Mouse (Mus musculus): ENCODE measurements around the gene Cavin1. TPM values are rescaled to one million over a fixed set of nuclear protein-coding genes. Genes with fewer than 3 reads are reported as not detected.

The Cavin1 gene
- polyA plus RNA-seq, 1 experiment from 2014 or later: 143 TPM

DNA sequence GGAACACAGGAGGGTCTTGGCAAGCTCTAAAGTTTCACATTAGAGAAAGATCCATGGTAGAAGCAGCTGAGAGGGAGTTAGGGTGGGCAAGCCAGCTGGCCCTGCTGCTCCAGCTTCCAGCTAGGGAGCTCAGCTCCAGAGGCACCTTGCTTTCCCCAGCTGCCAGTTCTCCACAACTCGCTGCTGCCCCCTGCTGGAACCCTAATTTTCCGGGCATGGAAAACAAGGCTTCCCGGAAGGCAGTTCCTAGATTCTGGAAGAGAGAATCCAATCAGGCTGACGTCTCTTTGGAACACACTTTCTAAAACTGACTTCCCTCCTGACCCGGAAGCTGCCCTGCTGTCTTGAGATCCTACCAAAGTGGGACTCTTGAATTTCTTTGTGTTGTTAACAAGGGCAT is 13.4 kb downstream of the Cavin1 start:
- no peak overlapping the region for H3K9ac ChIP-seq (ENCODE audit: low read depth, low read length)
- no peak overlapping the region for H3K27ac ChIP-seq
- peaks cover 6% of the 10 kb centered on the region; the same call in 1 of the 2 replicates for H3K36me3 ChIP-seq (ENCODE audit: insufficient read depth, low read length)
- no peak overlapping the region for H3K4me2 ChIP-seq (ENCODE audit: low read length)
- H3K27me3 ChIP-seq (ENCODE audit: insufficient read depth, low read length): peaks cover 10% of the 10 kb centered on the region
- H3K9me3 ChIP-seq (replicated peaks; ENCODE audit: low read length): no peaks in the 10 kb centered on the region
- ATAC-seq (replicated peaks; ENCODE audit: low FRiP score, low read depth) (no peak), DNase-seq (ENCODE audit: low spot score) (peak; percentile 91)
- 2% methylated on average over 5 of the region's 5 CpGs for whole genome bisulfite sequencing
- peak; percentile 96 for TF ChIP-seq CTCF (IDR thresholded peaks at IDR 0.05; ENCODE audit: low read depth)
- H3K4me1 ChIP-seq (replicated peaks; ENCODE audit: insufficient read depth, low read length): 0 out of 2 replicates have a peak, but pooled peaks cover 20% of the 10 kb centered on the region
- no peak overlapping the region for H3K4me3 ChIP-seq (replicated peaks; ENCODE audit: low read depth, low read length)

DNA sequence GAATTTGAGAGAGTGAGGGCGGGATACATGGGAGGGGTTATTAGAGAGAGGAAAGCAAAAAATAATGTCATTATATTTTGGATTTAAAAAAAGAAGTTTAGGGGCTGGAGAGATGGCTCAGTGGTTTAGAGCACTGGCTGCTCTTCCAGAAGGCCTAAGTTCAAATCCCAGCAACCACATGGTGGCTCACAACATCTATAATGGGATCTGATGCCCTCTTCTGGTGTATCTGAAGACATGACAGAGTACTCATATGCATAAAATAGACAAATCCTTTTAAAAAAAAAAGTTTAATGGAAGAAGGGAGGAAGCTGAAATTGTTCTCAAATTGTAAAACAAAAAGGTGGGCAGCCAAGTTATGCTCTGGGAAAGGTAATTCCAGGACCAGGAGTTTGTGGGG is 21.1 kb downstream of the Cavin1 start:
- H3K27me3 ChIP-seq (ENCODE audit: insufficient read depth, low read length): no peaks in the 10 kb centered on the region
- no peak overlapping the region for H3K9ac ChIP-seq (ENCODE audit: low read depth, low read length)
- no peak overlapping the region for H3K27ac ChIP-seq
- WGBS: 97% methylated on average over 1 of the region's 1 CpGs
- no peak for ATAC-seq (replicated peaks; ENCODE audit: low FRiP score, low read depth)
- no peaks in the 10 kb centered on the region for H3K9me3 ChIP-seq (replicated peaks; ENCODE audit: low read length)
- no peaks in the 10 kb centered on the region for H3K36me3 ChIP-seq (ENCODE audit: insufficient read depth, low read length)
- no peak overlapping the region for H3K4me2 ChIP-seq (ENCODE audit: low read length)
- H3K4me1 ChIP-seq (replicated peaks; ENCODE audit: insufficient read depth, low read length): 0 out of 2 replicates have a peak, but pooled peaks cover 6% of the 10 kb centered on the region
- no peak overlapping the region for H3K4me3 ChIP-seq (replicated peaks; ENCODE audit: low read depth, low read length)
- no peak for DNase-seq (ENCODE audit: low spot score)
- peak; percentile 38; the same call in 1 of the 2 replicates for TF ChIP-seq CTCF (IDR thresholded peaks at IDR 0.05; ENCODE audit: low read depth)

DNA sequence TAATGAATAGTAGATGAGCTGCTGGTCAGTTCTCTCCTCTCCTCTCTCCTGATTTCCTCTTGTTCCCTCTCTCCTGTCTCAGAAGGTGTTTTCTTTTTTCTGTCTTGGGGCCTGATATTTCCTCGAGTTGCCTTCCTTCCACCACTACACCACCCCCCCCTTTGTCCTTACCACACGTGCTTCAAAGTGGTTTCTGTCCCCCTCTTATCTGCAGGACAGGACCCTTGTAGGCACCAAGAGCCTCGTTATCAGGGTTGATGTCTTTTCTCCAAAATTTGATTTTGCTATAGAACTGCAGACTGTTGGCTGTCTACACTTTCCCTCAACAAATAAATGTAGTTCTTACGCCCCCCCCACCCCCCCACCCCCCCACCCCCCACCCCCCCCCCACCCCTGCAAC is 22.4 kb downstream of the Cavin1 start:
- no peaks in the 10 kb centered on the region for H3K9me3 ChIP-seq (replicated peaks; ENCODE audit: low read length)
- 0 out of 2 replicates have a peak, but pooled peaks cover 6% of the 10 kb centered on the region for H3K4me1 ChIP-seq (replicated peaks; ENCODE audit: insufficient read depth, low read length)
- no peaks in the 10 kb centered on the region for H3K27me3 ChIP-seq (ENCODE audit: insufficient read depth, low read length)
- H3K4me3 ChIP-seq (replicated peaks; ENCODE audit: low read depth, low read length): no peak overlapping the region
- H3K36me3 ChIP-seq (ENCODE audit: insufficient read depth, low read length): no peaks in the 10 kb centered on the region
- H3K27ac ChIP-seq: no peak overlapping the region
- no peak for DNase-seq (ENCODE audit: low spot score)
- WGBS: 47% methylated on average over 4 of the region's 4 CpGs
- no peak overlapping the region for H3K4me2 ChIP-seq (ENCODE audit: low read length)
- ATAC-seq (replicated peaks; ENCODE audit: low FRiP score, low read depth): no peak
- TF ChIP-seq CTCF (IDR thresholded peaks at IDR 0.05; ENCODE audit: low read depth): no peak
- H3K9ac ChIP-seq (ENCODE audit: low read depth, low read length): no peak overlapping the region

DNA sequence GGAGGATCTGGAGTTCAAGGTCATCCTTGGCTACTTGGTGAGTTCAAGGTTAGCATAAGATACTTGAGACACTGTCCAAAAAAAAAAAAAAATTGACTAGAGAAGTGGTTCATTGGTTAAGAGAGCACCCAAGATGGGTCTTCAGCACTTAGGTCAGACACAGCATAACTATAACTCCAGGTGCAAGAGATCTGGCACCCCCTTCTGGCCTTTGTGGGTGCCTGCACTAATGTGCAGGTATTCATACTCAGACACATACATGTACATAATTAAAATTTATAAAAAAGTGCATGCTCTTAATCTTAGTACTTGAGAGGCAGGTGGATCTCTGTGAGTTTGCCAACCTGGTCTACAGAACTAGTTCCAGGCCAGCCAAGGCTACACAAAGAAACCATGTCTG is 23.1 kb downstream of the Cavin1 start:
- peak; percentile 32; the same call in 1 of the 2 replicates for TF ChIP-seq CTCF (IDR thresholded peaks at IDR 0.05; ENCODE audit: low read depth)
- no peak overlapping the region for H3K4me2 ChIP-seq (ENCODE audit: low read length)
- no peak for ATAC-seq (replicated peaks; ENCODE audit: low FRiP score, low read depth)
- H3K36me3 ChIP-seq (ENCODE audit: insufficient read depth, low read length): no peaks in the 10 kb centered on the region
- DNase-seq (ENCODE audit: low spot score): no peak
- H3K9ac ChIP-seq (ENCODE audit: low read depth, low read length): no peak overlapping the region
- no peak overlapping the region for H3K27ac ChIP-seq
- no peaks in the 10 kb centered on the region for H3K27me3 ChIP-seq (ENCODE audit: insufficient read depth, low read length)
- no peak overlapping the region for H3K4me3 ChIP-seq (replicated peaks; ENCODE audit: low read depth, low read length)
- no peaks in the 10 kb centered on the region for H3K9me3 ChIP-seq (replicated peaks; ENCODE audit: low read length)
- H3K4me1 ChIP-seq (replicated peaks; ENCODE audit: insufficient read depth, low read length): 0 out of 2 replicates have a peak, but pooled peaks cover 6% of the 10 kb centered on the region

GRCm38 (mm10) chr11:100946862-100947261 is 23.8 kb downstream of the Cavin1 start:
- WGBS: 25% methylated on average over 4 of the region's 4 CpGs
- TF ChIP-seq CTCF (IDR thresholded peaks at IDR 0.05; ENCODE audit: low read depth): no peak
- Histone ChIP-seq H3K9ac (ENCODE audit: low read depth, low read length) (no peak overlapping the region), H3K27ac (no peak overlapping the region; the same call in 1 of the 2 replicates), H3K4me2 (ENCODE audit: low read length) (no peak overlapping the region), H3K36me3 (ENCODE audit: insufficient read depth, low read length) (no peaks in the 10 kb centered on the region), H3K4me1 (replicated peaks; ENCODE audit: insufficient read depth, low read length) (0 out of 2 replicates have a peak, but pooled peaks cover 1% of the 10 kb centered on the region), H3K9me3 (replicated peaks; ENCODE audit: low read length) (no peaks in the 10 kb centered on the region), H3K4me3 (replicated peaks; ENCODE audit: low read depth, low read length) (no peak overlapping the region), H3K27me3 (ENCODE audit: insufficient read depth, low read length) (no peaks in the 10 kb centered on the region)
- ATAC-seq (replicated peaks; ENCODE audit: low FRiP score, low read depth): no peak
- DNase-seq (ENCODE audit: low spot score): peak; percentile 46

- no peak overlapping the region for H3K4me3 ChIP-seq (replicated peaks; ENCODE audit: low read depth, low read length)
- H3K9ac ChIP-seq (ENCODE audit: low read depth, low read length): no peak overlapping the region
- ATAC-seq (replicated peaks; ENCODE audit: low FRiP score, low read depth) (no peak), DNase-seq (ENCODE audit: low spot score) (no peak)
- H3K4me1 ChIP-seq (replicated peaks; ENCODE audit: insufficient read depth, low read length): no peaks in the 10 kb centered on the region
- no peaks in the 10 kb centered on the region for H3K9me3 ChIP-seq (replicated peaks; ENCODE audit: low read length)
- no peaks in the 10 kb centered on the region for H3K36me3 ChIP-seq (ENCODE audit: insufficient read depth, low read length)
- no peak overlapping the region for H3K4me2 ChIP-seq (ENCODE audit: low read length)
- H3K27ac ChIP-seq: no peak overlapping the region
- no peak for TF ChIP-seq CTCF (IDR thresholded peaks at IDR 0.05; ENCODE audit: low read depth)
- WGBS: 54% methylated on average over 1 of the region's 1 CpGs
- no peaks in the 10 kb centered on the region for H3K27me3 ChIP-seq (ENCODE audit: insufficient read depth, low read length)
Observed at GRCm38 (mm10) chr11:100942388-100942787, 28.3 kb downstream of the Cavin1 start.
